Mouse (Mus musculus) kidney, postnatal 10 days (tissue): ENCODE measurements at regions not wholly inside any gene's neighbourhood (a gene's known extent, or its start where the extent isn't known, plus 50 kb on each side); places are given as distances from the start of the nearest gene placed in this dataset.
"Not testable (repeated sequence)": the region's sequence is repeated elsewhere in the genome, so short reads cannot be mapped to it uniquely, and the experiment has no call there.

Source experiments
- DNase-seq: peaks from one replicate; pipeline ENCODE4 v3.0.0; 2021; ENCODE audit warnings: mixed read lengths

GRCm38 (mm10) chr10:118605156-118605821 lies 164.4 kb downstream of the Ifng start:
- DNase-seq = no peak

DNA sequence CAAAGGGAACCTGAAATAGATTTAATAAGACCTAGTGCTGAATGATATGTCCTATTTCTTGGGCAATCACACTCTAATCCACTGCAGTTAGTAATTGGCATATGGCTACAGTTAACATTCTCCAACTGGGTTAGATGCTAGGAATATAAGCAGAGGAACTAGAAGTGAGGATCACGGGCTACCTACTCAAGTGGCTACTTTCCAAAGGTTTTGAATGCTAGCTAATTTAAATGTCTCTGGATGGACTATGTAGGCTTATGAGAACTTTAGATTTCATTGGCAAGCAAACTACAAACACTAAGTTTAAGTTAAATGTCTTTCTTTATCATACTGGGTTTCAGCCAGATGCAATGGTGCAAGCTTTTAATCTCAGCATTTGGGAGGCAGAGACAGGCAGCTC lies 166.6 kb downstream of the Ifng start:
- no peak for DNase-seq

- no peak for DNase-seq
Measured at GRCm38 (mm10) chr10:118608376-118609145, 167.7 kb downstream of the Ifng start.

DNA sequence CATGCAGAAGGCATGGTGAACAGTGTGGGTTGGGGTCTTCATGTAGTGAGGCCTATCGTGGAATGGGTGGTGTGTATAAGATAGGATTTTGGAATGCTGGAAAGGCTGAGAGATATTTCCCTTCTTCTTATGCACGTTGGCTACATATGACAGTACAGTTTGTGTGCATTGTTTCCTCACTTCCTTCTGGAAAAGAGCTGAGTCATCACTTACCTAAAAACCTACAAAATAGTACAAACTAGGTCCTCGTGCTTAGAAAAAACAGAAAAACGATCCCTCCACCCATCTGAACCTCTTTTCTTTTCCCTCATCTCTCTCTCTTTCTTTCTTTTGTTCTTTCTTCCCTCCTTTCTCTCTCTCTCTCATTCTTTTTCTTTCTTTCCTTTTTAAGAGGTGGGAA lies 168.3 kb downstream of the Ifng start:
- no peak for DNase-seq

DNA sequence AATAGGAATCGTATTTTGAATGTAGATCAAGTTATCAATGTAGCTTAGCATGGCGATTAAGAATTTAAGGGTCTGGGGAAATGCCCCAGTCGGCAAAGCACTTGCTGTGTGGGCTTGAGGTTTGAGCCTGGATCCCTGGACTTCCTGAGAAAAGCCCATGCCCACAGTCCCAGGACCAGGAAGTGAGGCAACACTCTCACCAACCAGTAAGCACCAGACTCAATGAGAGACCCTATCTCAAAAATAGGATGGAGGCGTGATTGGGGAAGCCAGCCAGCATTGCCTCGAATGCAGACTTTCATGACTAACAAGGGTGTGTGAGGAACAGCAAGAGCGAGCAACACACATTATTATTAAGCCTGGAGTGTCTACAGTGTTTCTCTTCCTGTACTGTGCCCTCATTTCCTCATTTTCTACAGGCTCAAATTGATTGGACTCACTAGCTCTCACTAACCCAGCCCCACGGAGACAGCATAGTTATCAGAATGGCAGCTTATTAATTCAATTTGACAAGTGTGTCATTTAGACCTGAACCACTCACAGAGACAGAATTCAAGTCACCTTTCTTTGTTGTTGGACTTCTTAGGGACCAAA lies 170.1 kb downstream of the Ifng start:
- DNase-seq = no peak

DNA sequence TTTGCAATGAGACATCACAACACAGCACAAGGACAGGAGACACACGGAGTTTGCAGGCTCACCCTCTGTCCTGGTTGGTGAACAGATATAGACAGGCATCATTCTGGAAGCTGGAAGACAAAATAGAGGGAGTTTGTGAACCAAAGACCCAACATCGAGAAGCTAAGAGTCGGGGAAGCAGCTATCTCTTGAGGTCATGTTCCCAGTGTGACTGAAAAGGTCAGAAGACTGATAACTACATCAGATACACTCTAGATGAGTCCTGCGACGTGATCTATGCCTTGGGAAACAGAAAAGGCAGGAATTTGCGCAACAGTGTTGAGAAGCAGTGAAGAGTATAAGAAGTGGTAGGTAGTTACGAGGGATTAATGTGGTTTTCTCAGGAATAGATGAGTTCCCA lies 171.2 kb downstream of the Ifng start:
- no peak for DNase-seq

DNA sequence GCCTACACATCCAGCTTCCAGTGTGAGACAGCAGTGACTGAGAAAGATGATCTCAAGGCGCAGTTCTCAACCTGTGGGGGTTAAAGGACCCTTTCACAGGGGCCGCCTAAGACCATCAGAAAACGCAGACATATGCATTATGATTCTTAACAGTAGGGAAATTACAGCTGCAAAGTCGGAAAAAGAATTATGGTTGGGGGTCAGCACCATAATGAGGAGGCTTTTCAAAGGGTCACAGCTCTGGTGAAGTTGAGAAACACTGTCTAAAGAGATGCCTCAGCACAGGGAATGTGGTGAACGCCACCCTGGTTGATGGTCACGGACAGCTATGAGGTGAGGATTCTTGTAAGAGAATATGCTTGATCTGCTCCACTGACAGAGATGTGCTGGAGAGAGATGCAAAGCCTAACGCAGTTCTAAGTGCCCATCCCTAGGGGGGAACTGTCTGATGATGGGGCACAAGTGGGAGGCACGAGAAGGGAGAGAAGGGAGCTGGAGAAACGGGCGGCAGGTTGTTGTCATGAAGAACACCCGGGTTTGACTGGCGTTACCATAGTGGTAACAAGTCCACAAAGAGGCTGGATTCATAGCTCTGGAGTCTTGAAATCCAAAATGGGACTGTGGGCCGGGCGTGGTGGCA lies 172.3 kb downstream of the Ifng start:
- no peak for DNase-seq

DNA sequence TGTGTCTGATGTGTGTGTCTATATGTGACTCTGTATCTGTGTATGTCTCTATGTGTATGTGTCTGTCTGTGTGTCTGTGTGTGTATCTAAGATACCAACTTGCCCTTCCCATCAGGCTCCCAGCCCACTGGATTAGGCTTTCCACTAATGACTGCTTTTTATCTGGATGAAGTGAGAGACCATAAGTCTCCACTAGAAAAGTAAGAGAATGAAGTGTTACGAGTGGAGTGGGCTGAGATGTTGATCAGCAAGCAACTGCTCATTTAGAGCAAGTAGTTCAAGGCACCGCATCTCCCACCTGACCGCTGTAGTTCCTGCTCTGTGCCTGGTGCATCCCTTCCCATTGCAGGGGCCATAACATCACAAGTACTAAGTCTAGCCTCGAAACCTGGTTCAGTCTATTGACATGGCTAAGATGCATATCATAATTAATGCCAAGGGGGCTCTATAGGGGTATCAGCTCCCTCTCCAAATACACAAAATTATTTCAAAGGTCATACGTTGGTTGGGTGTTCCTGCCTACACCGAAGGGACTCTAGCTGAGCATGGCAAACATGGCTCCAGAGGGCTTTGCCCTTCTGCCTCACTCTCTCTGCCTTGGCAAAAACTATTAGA lies 173.5 kb downstream of the Ifng start:
- DNase-seq = no peak

GRCm38 (mm10) chr10:118615131-118616020 lies 174.5 kb downstream of the Ifng start:
- DNase-seq = no peak

DNA sequence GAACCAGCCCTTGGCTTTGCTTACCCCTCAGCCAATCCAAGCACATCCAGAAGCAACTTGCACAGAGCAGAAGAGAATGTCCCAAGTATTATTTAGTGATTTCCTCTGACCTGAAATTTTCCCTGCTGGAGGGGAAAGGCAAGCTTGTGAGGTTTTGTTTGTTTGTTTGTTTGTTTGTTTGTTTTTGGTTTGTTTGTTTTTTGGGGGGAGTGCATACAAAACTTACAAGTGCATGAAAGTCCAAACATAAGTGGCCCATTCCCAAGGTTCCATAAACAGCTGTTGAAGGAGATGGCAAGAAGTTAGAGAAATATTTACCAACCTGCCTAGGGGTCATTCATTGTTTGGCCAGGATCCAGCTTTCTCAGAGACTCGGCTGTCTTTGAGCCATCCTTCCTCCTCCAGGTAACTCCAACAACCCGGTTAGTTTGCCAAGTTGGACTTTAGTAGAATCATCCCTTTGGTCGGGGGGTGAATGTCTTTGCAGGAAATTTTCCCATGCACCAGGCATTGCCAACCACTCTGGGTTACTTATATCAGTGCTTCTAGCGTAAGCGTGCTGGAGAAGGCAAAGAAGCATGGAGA lies 175.3 kb downstream of the Ifng start:
- no peak for DNase-seq

DNA sequence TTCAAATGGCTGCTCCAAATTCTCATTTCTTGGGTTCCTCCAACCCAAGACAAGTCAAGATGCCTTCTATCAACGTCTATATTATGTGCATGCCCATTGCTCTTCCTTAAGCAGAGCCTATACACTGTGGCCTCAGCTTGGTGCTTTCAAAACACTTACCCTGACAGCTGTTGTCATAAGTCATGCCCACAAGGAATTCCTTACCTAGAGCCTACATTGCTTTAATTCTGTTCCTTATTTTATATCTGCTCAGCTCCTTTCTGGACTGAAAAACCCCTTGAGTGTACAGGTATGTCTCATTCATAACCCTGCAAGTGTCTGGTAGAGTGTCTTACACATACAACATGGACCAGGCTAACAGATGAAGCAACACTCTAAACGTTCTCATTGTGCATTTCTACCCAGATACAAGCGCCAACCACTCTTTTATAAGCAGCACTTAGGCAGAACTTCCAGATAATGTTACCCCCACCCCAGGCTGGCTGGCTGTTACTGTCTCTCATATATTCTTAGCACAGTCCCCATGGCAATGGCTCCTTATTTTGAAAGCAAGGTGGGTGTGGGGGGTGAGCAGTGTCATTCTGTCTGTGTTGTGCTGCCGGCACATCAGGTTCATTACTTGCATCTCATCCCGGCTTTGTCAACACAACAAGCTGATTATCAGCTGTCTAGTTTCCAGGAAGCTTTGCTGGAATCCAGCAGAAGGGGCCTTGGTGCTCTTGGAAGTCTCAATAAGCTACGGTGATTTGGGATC lies 176.6 kb downstream of the Ifng start:
- no peak for DNase-seq

GRCm38 (mm10) chr10:118618251-118618650 lies 177.4 kb downstream of the Ifng start:
- DNase-seq = not testable (repeated sequence)

- no peak for DNase-seq
Measured at GRCm38 (mm10) chr10:118618766-118619600, 178.1 kb downstream of the Ifng start.

DNA sequence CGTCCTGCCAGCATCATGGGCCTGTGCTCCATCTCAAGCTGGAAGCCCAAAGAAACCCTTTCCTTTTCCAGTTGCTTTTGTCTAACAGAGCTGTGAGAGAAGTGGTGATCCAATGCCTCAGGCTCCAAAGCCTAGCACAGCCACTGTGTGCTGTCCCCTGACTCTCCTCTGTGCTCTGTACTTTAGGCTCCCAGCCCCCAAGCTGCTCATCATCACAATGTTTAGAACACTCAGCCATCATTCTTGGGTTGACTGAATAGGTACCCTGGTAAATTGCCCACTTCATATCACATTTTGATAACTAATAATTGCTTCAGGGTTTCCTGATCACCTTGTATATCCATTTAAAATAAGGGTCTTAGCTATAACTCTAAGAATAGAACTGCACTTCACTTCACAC lies 178.8 kb downstream of the Ifng start:
- DNase-seq = no peak

GRCm38 (mm10) chr10:118620611-118621010 lies 179.8 kb downstream of the Ifng start:
- DNase-seq = no peak

- DNase-seq = no peak
Measured at GRCm38 (mm10) chr10:118621546-118621945, 180.7 kb downstream of the Ifng start.

GRCm38 (mm10) chr10:118622131-118622530 lies 181.3 kb downstream of the Ifng start:
- no peak for DNase-seq

GRCm38 (mm10) chr10:118622916-118623315 lies 182.1 kb downstream of the Ifng start:
- DNase-seq = no peak

DNA sequence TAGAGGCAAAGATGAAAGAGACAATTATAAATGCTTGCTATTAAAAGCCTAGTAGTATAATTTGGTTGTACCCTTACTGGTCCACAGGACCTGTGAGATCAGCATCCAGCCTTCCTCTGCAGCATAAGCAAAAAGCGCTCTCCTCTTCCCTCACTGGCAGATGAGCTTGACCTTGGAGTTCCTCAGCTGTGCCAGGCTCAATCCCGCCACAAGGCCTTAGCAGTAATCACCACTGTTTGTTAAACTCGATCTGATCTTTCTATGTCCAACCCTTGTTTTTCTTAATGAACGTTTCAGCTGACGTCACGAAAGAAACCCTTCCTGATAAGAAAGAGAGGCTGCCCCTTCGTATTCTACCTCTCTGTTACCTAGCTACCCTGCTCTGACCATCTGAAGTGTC lies 183.5 kb downstream of the Ifng start:
- DNase-seq = no peak

GRCm38 (mm10) chr10:118628000-118628399 lies 187.2 kb downstream of the Ifng start:
- DNase-seq = no peak
